Mouse (Mus musculus) myocyte (in vitro differentiated cells): Measurements from ENCODE around the gene Cuedc1.

ENCODE experiments used
- E2F4 ChIP-seq: IDR thresholded peaks from one replicate; pipeline ENCODE4 v1.6.1; 2011; ENCODE audit warnings: mild to moderate bottlenecking, control low read depth, moderate library complexity; ENCODE audit not compliant: insufficient read depth
- MAX ChIP-seq: IDR thresholded peaks from one replicate; pipeline ENCODE4 v1.6.1; 2011; ENCODE audit warnings: low read depth, mild to moderate bottlenecking, control low read depth
- MYOD1 ChIP-seq, 3 experiments: IDR thresholded peaks; one replicate each; pipeline ENCODE4 v1.6.1; 2011; ENCODE audit warnings: control low read depth in 2 of 3, low read depth in 2 of 3, mild to moderate bottlenecking in 2 of 3, moderate library complexity in 1 of 3; ENCODE audit not compliant: insufficient read length in 2 of 3, control insufficient read depth in 1 of 3
- POLR2A ChIP-seq: IDR thresholded peaks from one replicate; pipeline ENCODE4 v1.6.1; 2011; ENCODE audit warnings: low read depth, mild to moderate bottlenecking, control low read depth, moderate library complexity; ENCODE audit not compliant: insufficient read length
- SRF ChIP-seq: IDR thresholded peaks from one replicate; pipeline ENCODE4 v1.6.1; 2011; ENCODE audit warnings: low read depth; ENCODE audit not compliant: control insufficient read depth, insufficient read length
- TCF12 ChIP-seq: IDR thresholded peaks from one replicate; pipeline ENCODE4 v1.6.1; 2011; ENCODE audit warnings: mild to moderate bottlenecking, control low read depth; ENCODE audit not compliant: poor library complexity, insufficient read depth, severe bottlenecking
- TCF3 ChIP-seq: IDR thresholded peaks from one replicate; pipeline ENCODE4 v1.6.1; 2011; ENCODE audit warnings: low read depth, control low read depth; ENCODE audit not compliant: insufficient read length
- USF1 ChIP-seq: IDR thresholded peaks from one replicate; pipeline ENCODE4 v1.6.1; 2011; ENCODE audit warnings: low read depth, mild to moderate bottlenecking, control low read depth, moderate library complexity

DNA sequence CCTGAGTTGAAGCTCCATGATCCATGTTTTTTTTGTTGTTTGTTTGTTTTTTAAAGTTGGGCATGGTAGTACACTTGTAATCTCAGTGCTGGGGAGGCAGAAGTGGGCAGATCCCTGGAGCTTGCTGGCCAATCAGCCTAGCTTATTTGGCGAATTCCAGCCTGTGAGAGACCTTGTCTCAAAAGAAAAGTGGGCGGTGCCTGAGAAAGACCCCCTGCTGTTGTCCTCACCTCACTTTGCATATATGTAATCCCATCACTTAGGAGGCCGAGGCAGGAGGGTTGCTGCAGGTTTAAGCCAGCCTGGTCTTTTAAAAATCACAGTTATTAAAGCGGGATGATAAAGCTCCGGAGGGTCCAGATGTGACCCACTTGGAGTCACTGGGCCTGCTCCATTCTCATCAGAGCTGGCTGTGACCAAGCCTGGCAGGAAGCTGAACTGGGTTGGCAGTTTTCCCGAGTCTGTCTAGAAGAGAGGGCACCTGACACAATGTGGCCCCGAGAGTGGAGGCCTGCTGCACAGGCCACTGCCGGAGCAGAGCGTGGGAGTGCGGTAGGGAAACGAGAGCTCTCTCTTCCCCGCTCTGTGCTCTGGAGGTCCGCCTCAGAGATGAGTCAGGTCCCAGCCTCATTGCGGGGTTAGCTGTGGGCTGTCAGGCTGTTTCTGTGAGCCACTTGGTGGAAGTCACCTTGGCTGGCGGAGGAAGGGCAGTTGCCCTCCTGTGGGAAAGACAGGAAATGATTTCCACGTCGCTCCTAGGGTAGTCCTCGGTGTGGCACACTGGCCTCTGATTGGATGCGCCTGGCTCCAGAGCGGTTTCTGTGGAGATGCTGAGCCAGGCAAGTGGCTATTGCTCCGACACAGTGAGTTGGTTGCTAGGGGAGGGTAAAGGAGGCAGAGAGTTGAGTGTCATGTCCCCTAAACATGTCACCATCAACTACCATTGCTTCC is 117.3 kb downstream of the Cuedc1 start:
- TF ChIP-seq TCF12 (no peak), POLR2A (no peak), MAX (no peak), USF1 (no peak), MYOD1 (IDR thresholded peaks at IDR 0.05; ENCODE audit: control insufficient read depth in 1 of 3, insufficient read length in 2 of 3, low read depth in 2 of 3) (peak in 1 of 3 experiments; percentile 10), TCF3 (no peak), E2F4 (no peak), SRF (no peak)
